Mouse (Mus musculus): ENCODE data around the gene Olfr710. TPM values are rescaled to one million over a fixed set of nuclear protein-coding genes. Genes with fewer than 3 reads are reported as not detected.
"Not testable (repeated sequence)": the region's sequence is repeated elsewhere in the genome, so short reads cannot be mapped to it uniquely, and the experiment has no call there.

Gene Olfr710
- not detected in 2 replicates for polyA plus RNA-seq (2015; fragmentation: Nextera tagmentation; extraction: Ambion mirVana)

- no peak within 1 kb of the TSS for H3K9ac ChIP-seq
- H3K4me1 ChIP-seq (replicated peaks), result no peaks in the 10 kb centered on the region
- no peak within 1 kb of the TSS for H3K27ac ChIP-seq
- no peaks in the 10 kb centered on the region for H3K9me3 ChIP-seq (replicated peaks)
- ATAC-seq (replicated peaks; ENCODE audit: insufficient number of reproducible peaks, insufficient read depth, low FRiP score, low read depth), result no peak
- no peak within 1 kb of the TSS for H3K4me3 ChIP-seq
- no peak within 1 kb of the TSS for H3K4me2 ChIP-seq
- no peaks in the 10 kb centered on the region for H3K27me3 ChIP-seq
- 73% methylated on average over 3 of the region's 3 CpGs for WGBS
- no peaks in the 10 kb centered on the region for H3K36me3 ChIP-seq
Measured at GRCm38 (mm10) chr7:106948212-106948611, at the start of gene Olfr710. Olfr710 (minus strand) TSS chr7:106948312.

- Histone ChIP-seq H3K27ac (no peak overlapping the region), H3K4me3 (no peak overlapping the region), H3K4me2 (no peak overlapping the region), H3K4me1 (replicated peaks) (no peaks in the 10 kb centered on the region), H3K9me3 (replicated peaks) (no peaks in the 10 kb centered on the region), H3K27me3 (no peaks in the 10 kb centered on the region), H3K9ac (no peak overlapping the region), H3K36me3 (no peaks in the 10 kb centered on the region)
- 83% methylated on average over 3 of the region's 3 CpGs for WGBS
- no peak for ATAC-seq (replicated peaks; ENCODE audit: insufficient number of reproducible peaks, insufficient read depth, low FRiP score, low read depth)
Measured at GRCm38 (mm10) chr7:106985236-106985635, 37.1 kb upstream of the Olfr710 start.

GRCm38 (mm10) chr7:106975353-106975752 lies 27.2 kb upstream of the Olfr710 start, which contains the start of gene Olfr711:
Olfr711 (minus strand) TSS chr7:106975453.
- WGBS, result 52% methylated on average over 1 of the region's 1 CpGs
- Histone ChIP-seq H3K27ac (no peak within 1 kb of the TSS), H3K9me3 (replicated peaks) (no peaks in the 10 kb centered on the region), H3K36me3 (no peaks in the 10 kb centered on the region), H3K4me1 (replicated peaks) (no peaks in the 10 kb centered on the region), H3K4me2 (no peak within 1 kb of the TSS), H3K27me3 (no peaks in the 10 kb centered on the region), H3K9ac (no peak within 1 kb of the TSS), H3K4me3 (no peak within 1 kb of the TSS)
- no peak for ATAC-seq (replicated peaks; ENCODE audit: insufficient number of reproducible peaks, insufficient read depth, low FRiP score, low read depth)

- not testable (repeated sequence) for H3K4me2 ChIP-seq; H3K27me3 ChIP-seq; ATAC-seq (replicated peaks; ENCODE audit: insufficient number of reproducible peaks, insufficient read depth, low FRiP score, low read depth); H3K4me1 ChIP-seq (replicated peaks); H3K36me3 ChIP-seq; H3K4me3 ChIP-seq; H3K9ac ChIP-seq; H3K27ac ChIP-seq; H3K9me3 ChIP-seq (replicated peaks)
Measured at GRCm38 (mm10) chr7:106967503-106967902, 19.4 kb upstream of the Olfr710 start.

GRCm38 (mm10) chr7:106963837-106964236 lies 15.7 kb upstream of the Olfr710 start, which contains the start of gene Olfr6:
Olfr6 (minus strand) TSS chr7:106963937.
- Histone ChIP-seq H3K36me3 (no peaks in the 10 kb centered on the region), H3K9ac (no peak within 1 kb of the TSS), H3K4me3 (no peak within 1 kb of the TSS), H3K27me3 (no peaks in the 10 kb centered on the region), H3K9me3 (replicated peaks) (no peaks in the 10 kb centered on the region), H3K4me1 (replicated peaks) (no peaks in the 10 kb centered on the region), H3K27ac (no peak within 1 kb of the TSS), H3K4me2 (no peak within 1 kb of the TSS)
- ATAC-seq (replicated peaks; ENCODE audit: insufficient number of reproducible peaks, insufficient read depth, low FRiP score, low read depth), result no peak
- WGBS, result 75% methylated on average over 1 of the region's 1 CpGs

GRCm38 (mm10) chr7:106932119-106932518 lies 16.0 kb downstream of the Olfr710 start, which contains the start of gene Olfr709-ps1:
Olfr709-ps1 (minus strand) TSS chr7:106932219.
- H3K4me2 ChIP-seq, result no peak within 1 kb of the TSS
- no peaks in the 10 kb centered on the region for H3K36me3 ChIP-seq
- no peak within 1 kb of the TSS for H3K27ac ChIP-seq
- no peak within 1 kb of the TSS for H3K4me3 ChIP-seq
- no peak for ATAC-seq (replicated peaks; ENCODE audit: insufficient number of reproducible peaks, insufficient read depth, low FRiP score, low read depth)
- no peaks in the 10 kb centered on the region for H3K9me3 ChIP-seq (replicated peaks)
- no peaks in the 10 kb centered on the region for H3K4me1 ChIP-seq (replicated peaks)
- H3K27me3 ChIP-seq, result no peaks in the 10 kb centered on the region
- no peak within 1 kb of the TSS for H3K9ac ChIP-seq

- WGBS, result 82% methylated on average over 7 of the region's 7 CpGs
- not testable (repeated sequence) for ATAC-seq (replicated peaks; ENCODE audit: insufficient number of reproducible peaks, insufficient read depth, low FRiP score, low read depth); H3K4me1 ChIP-seq (replicated peaks); H3K27me3 ChIP-seq; H3K4me3 ChIP-seq; H3K9me3 ChIP-seq (replicated peaks); H3K9ac ChIP-seq; H3K27ac ChIP-seq; H3K4me2 ChIP-seq; H3K36me3 ChIP-seq
Measured at GRCm38 (mm10) chr7:106920961-106921360, 27.2 kb downstream of the Olfr710 start.

- H3K4me3 ChIP-seq, result no peak within 1 kb of the TSS
- no peak within 1 kb of the TSS for H3K4me2 ChIP-seq
- no peak for ATAC-seq (replicated peaks; ENCODE audit: insufficient number of reproducible peaks, insufficient read depth, low FRiP score, low read depth)
- no peaks in the 10 kb centered on the region for H3K27me3 ChIP-seq
- no peak within 1 kb of the TSS for H3K27ac ChIP-seq
- H3K9ac ChIP-seq, result no peak within 1 kb of the TSS
- no peaks in the 10 kb centered on the region for H3K9me3 ChIP-seq (replicated peaks)
- 44% methylated on average over 2 of the region's 2 CpGs for WGBS
- H3K4me1 ChIP-seq (replicated peaks), result no peaks in the 10 kb centered on the region
- no peaks in the 10 kb centered on the region for H3K36me3 ChIP-seq
Measured at GRCm38 (mm10) chr7:106907676-106908075, 40.4 kb downstream of the Olfr710 start, which contains the start of gene Olfr1532-ps1. Olfr1532-ps1 (plus strand) TSS chr7:106908001.

- WGBS, result 70% methylated on average over 3 of the region's 3 CpGs
- not testable (repeated sequence) for H3K4me1 ChIP-seq (replicated peaks); H3K4me3 ChIP-seq; H3K9ac ChIP-seq; H3K27me3 ChIP-seq; H3K36me3 ChIP-seq; ATAC-seq (replicated peaks; ENCODE audit: insufficient number of reproducible peaks, insufficient read depth, low FRiP score, low read depth); H3K27ac ChIP-seq; H3K9me3 ChIP-seq (replicated peaks); H3K4me2 ChIP-seq
Measured at GRCm38 (mm10) chr7:106901141-106901540, 47.0 kb downstream of the Olfr710 start, which contains the start of gene Olfr707. Olfr707 (minus strand) TSS chr7:106901241.

Other genes starting within 250 kb of the Olfr710 start
- not detected in 2 replicates for gene Olfr695, start 231.9 kb downstream of the Olfr710 start, polyA plus RNA-seq (2015; fragmentation: Nextera tagmentation; extraction: Ambion mirVana)
- gene Olfr697, start 205.9 kb downstream of the Olfr710 start, polyA plus RNA-seq (2015; fragmentation: Nextera tagmentation; extraction: Ambion mirVana), result not detected in 2 replicates
- not detected in 2 replicates for gene Olfr698, start 192.9 kb downstream of the Olfr710 start, polyA plus RNA-seq (2015; fragmentation: Nextera tagmentation; extraction: Ambion mirVana)
- gene Olfr699, start 155.1 kb downstream of the Olfr710 start, polyA plus RNA-seq (2015; fragmentation: Nextera tagmentation; extraction: Ambion mirVana), result not detected in 2 replicates
- gene Olfr700, start 139.5 kb downstream of the Olfr710 start, polyA plus RNA-seq (2015; fragmentation: Nextera tagmentation; extraction: Ambion mirVana), result not detected in 2 replicates
- not detected in 2 replicates for gene Olfr701, start 134.2 kb downstream of the Olfr710 start, polyA plus RNA-seq (2015; fragmentation: Nextera tagmentation; extraction: Ambion mirVana)
- not detected in 2 replicates for gene Olfr702, start 114.4 kb downstream of the Olfr710 start, polyA plus RNA-seq (2015; fragmentation: Nextera tagmentation; extraction: Ambion mirVana)
- not detected in 2 replicates for gene Olfr703, start 105.0 kb downstream of the Olfr710 start, polyA plus RNA-seq (2015; fragmentation: Nextera tagmentation; extraction: Ambion mirVana)
- not detected in 2 replicates for gene Olfr704, start 85.1 kb downstream of the Olfr710 start, polyA plus RNA-seq (2015; fragmentation: Nextera tagmentation; extraction: Ambion mirVana)
- gene Olfr705, start 71.4 kb downstream of the Olfr710 start, polyA plus RNA-seq (2015; fragmentation: Nextera tagmentation; extraction: Ambion mirVana), result not detected in 2 replicates
- gene Olfr706, start 60.1 kb downstream of the Olfr710 start, polyA plus RNA-seq (2015; fragmentation: Nextera tagmentation; extraction: Ambion mirVana), result not detected in 2 replicates
- gene Olfr707, start 47.1 kb downstream of the Olfr710 start, polyA plus RNA-seq (2015; fragmentation: Nextera tagmentation; extraction: Ambion mirVana), result not detected in 2 replicates
- gene Olfr1532-ps1, start 40.3 kb downstream of the Olfr710 start, polyA plus RNA-seq (2015; fragmentation: Nextera tagmentation; extraction: Ambion mirVana), result not detected in 2 replicates
- not detected in 2 replicates for gene Olfr709-ps1, start 16.1 kb downstream of the Olfr710 start, polyA plus RNA-seq (2015; fragmentation: Nextera tagmentation; extraction: Ambion mirVana)
- gene Olfr6, start 15.6 kb upstream of the Olfr710 start, polyA plus RNA-seq (2015; fragmentation: Nextera tagmentation; extraction: Ambion mirVana), result not detected in 2 replicates
- gene Olfr711, start 27.1 kb upstream of the Olfr710 start, polyA plus RNA-seq (2015; fragmentation: Nextera tagmentation; extraction: Ambion mirVana), result not detected in 2 replicates
- not detected in 2 replicates for gene Olfr2, start 57.8 kb upstream of the Olfr710 start, polyA plus RNA-seq (2015; fragmentation: Nextera tagmentation; extraction: Ambion mirVana)
- gene Olfr713, start 82.9 kb upstream of the Olfr710 start, polyA plus RNA-seq (2015; fragmentation: Nextera tagmentation; extraction: Ambion mirVana), result not detected in 2 replicates
- not detected in 2 replicates for gene Olfr714, start 122.7 kb upstream of the Olfr710 start, polyA plus RNA-seq (2015; fragmentation: Nextera tagmentation; extraction: Ambion mirVana)
- not detected in 2 replicates for gene Olfr17, start 144.9 kb upstream of the Olfr710 start, polyA plus RNA-seq (2015; fragmentation: Nextera tagmentation; extraction: Ambion mirVana)
- not detected in 2 replicates for gene Olfr715b, start 162.1 kb upstream of the Olfr710 start, polyA plus RNA-seq (2015; fragmentation: Nextera tagmentation; extraction: Ambion mirVana)
- gene Olfr715, start 182.8 kb upstream of the Olfr710 start, polyA plus RNA-seq (2015; fragmentation: Nextera tagmentation; extraction: Ambion mirVana), result not detected in 2 replicates
- gene Olfr716, start 190.0 kb upstream of the Olfr710 start, polyA plus RNA-seq (2015; fragmentation: Nextera tagmentation; extraction: Ambion mirVana), result not detected in 2 replicates
- gene Nlrp14, start 218.7 kb upstream of the Olfr710 start, polyA plus RNA-seq (2015; fragmentation: Nextera tagmentation; extraction: Ambion mirVana), result not detected in 2 replicates

Data from heart, embryonic 15.5 days (tissue).